ENCODE assay signal across 8 mouse cellular contexts in the genomic region with DNA sequence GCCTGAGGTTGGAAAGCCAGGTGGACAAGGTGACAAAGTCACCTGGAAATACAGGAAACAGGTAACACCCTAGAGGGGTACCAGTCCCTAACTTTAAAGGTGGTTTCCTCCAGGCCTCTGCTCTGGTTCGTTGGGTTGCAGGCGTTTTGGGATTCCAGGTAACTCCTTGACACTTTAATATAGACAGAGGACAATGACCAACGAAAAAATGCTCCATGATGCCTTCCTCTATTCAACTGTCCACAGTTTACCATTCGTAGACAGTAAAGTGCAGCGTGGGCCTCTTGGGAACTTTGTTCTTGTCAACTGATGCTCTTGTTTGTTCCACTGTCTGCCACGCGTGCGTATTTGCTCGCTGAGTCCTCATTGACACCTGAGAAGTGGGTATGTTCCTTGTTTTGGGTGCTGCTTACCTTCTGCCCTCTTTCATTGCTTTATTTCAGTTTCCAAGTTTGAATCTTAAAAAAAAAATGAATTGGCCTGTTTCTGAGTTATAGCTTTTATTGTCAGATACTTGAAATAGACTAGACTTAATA. TPM values are rescaled to one million over a fixed set of nuclear protein-coding genes. Genes with fewer than 3 reads are reported as not detected.
DNase-seq lines count a peak whose midpoint lies in the region; ATAC-seq and TF ChIP-seq lines count a peak whose summit lies in the region.

No protein-coding gene starts in this region.

- peak overlapping the region; percentile 85 for H3K4me3 ChIP-seq in lung, postnatal 0 days (ENCODE audit: low read depth, low read length)
- peak overlapping the region; percentile 92 for H3K4me3 ChIP-seq in forebrain, embryonic 10.5 days
- H3K4me3 ChIP-seq in limb, embryonic 12.5 days (replicated peaks), result peak overlapping the region; percentile 81
- H3K4me3 ChIP-seq in stomach, embryonic 14.5 days (ENCODE audit: low read depth, low read length), result peak overlapping the region; percentile 75

- no peak for DNase-seq in lung, postnatal 0 days (ENCODE audit: low spot score)
- no peak for DNase-seq in lung, adult 18-20 months
- DNase-seq in forebrain, embryonic 10.5 days (ENCODE audit: extremely low spot score, low spot score), result no peak
- no peak for DNase-seq in spleen, postnatal 14 days (ENCODE audit: low spot score in 2 of 2)
- DNase-seq in left cerebral cortex, postnatal 36 days (ENCODE audit: low spot score in 2 of 2), result no peak

- no peaks in the 10 kb centered on the region for H3K36me3 ChIP-seq in lung, postnatal 0 days (ENCODE audit: insufficient read depth, low read length)
- H3K36me3 ChIP-seq in forebrain, embryonic 10.5 days (replicated peaks), result no peaks in the 10 kb centered on the region
- H3K36me3 ChIP-seq in limb, embryonic 12.5 days, result no peaks in the 10 kb centered on the region
- no peaks in the 10 kb centered on the region for H3K36me3 ChIP-seq in stomach, embryonic 14.5 days (ENCODE audit: control insufficient read depth, insufficient read depth, low read length)

- H3K27me3 ChIP-seq in lung, postnatal 0 days (replicated peaks; ENCODE audit: insufficient read depth, low read length), result no peaks in the 10 kb centered on the region
- H3K27me3 ChIP-seq in forebrain, embryonic 10.5 days (ENCODE audit: poor library complexity, severe bottlenecking), result no peaks in the 10 kb centered on the region
- no peaks in the 10 kb centered on the region for H3K27me3 ChIP-seq in limb, embryonic 12.5 days
- no peaks in the 10 kb centered on the region for H3K27me3 ChIP-seq in stomach, embryonic 14.5 days (ENCODE audit: control insufficient read depth, insufficient read depth, low read length)

- intact Hi-C loops in left cerebral cortex, postnatal 36 days (cut with DNase I), result loop anchor here (2.0 to 10.0 kb wide), 5 partner anchors 69 to 541 kb away; a partner anchor contains a TSS

- 0 out of 2 replicates have a peak overlapping the region, but pooled peaks have one; percentile 94 for H3K27ac ChIP-seq in lung, postnatal 0 days (ENCODE audit: low read length)
- H3K27ac ChIP-seq in forebrain, embryonic 10.5 days, result peak overlapping the region; percentile 97; the same call in 1 of the 2 replicates
- no peak overlapping the region for H3K27ac ChIP-seq in limb, embryonic 12.5 days
- no peak overlapping the region for H3K27ac ChIP-seq in stomach, embryonic 14.5 days (ENCODE audit: low read length)

- peak overlapping the region; percentile 79; the same call in 1 of the 2 replicates for H3K9ac ChIP-seq in lung, postnatal 0 days (replicated peaks; ENCODE audit: low read depth)
- peak overlapping the region; percentile 92; the same call in 1 of the 2 replicates for H3K9ac ChIP-seq in limb, embryonic 12.5 days (replicated peaks)
- no peak overlapping the region for H3K9ac ChIP-seq in stomach, embryonic 14.5 days (replicated peaks; ENCODE audit: low read depth, low read length)

- peaks cover 6% of the 10 kb centered on the region; the same call in 1 of the 2 replicates for H3K4me1 ChIP-seq in lung, postnatal 0 days (ENCODE audit: insufficient read depth, low read depth, low read length)
- H3K4me1 ChIP-seq in forebrain, embryonic 10.5 days, result peaks cover 71% of the 10 kb centered on the region
- H3K4me1 ChIP-seq in limb, embryonic 12.5 days (replicated peaks), result peaks cover 40% of the 10 kb centered on the region
- peaks cover 3% of the 10 kb centered on the region; the same call in 1 of the 2 replicates for H3K4me1 ChIP-seq in stomach, embryonic 14.5 days (ENCODE audit: control insufficient read depth, insufficient read depth, low read length)

- peak overlapping the region; percentile 84 for H3K4me2 ChIP-seq in lung, postnatal 0 days (replicated peaks; ENCODE audit: low read depth, low read length)
- H3K4me2 ChIP-seq in limb, embryonic 12.5 days, result peak overlapping the region; percentile 78
- H3K4me2 ChIP-seq in stomach, embryonic 14.5 days (replicated peaks; ENCODE audit: low read depth, low read length), result peak overlapping the region; percentile 75

- TF ChIP-seq CTCF in lung, postnatal 0 days (IDR thresholded peaks at IDR 0.05), result no peak

- WGBS in lung, postnatal 0 days, result 38% methylated on average over 9 of the region's 9 CpGs
- WGBS in forebrain, embryonic 10.5 days, result 50% methylated on average over 9 of the region's 9 CpGs
- WGBS in limb, embryonic 12.5 days, result 53% methylated on average over 9 of the region's 9 CpGs
- WGBS in stomach, embryonic 14.5 days, result 55% methylated on average over 9 of the region's 9 CpGs

- no peak for ATAC-seq in lung, postnatal 0 days
- ATAC-seq in limb, embryonic 12.5 days (ENCODE audit: insufficient number of reproducible peaks, insufficient read depth, low FRiP score, low TSS enrichment, low read depth), result no peak
- ATAC-seq in stomach, embryonic 14.5 days (ENCODE audit: insufficient number of reproducible peaks, insufficient read depth, low FRiP score, low read depth), result no peak
- ATAC-seq in monocyte, adult 5-6 weeks (replicated peaks; ENCODE audit: insufficient number of reproducible peaks, low FRiP score, low TSS enrichment, poor library complexity, severe bottlenecking), result no peak

- H3K9me3 ChIP-seq in lung, postnatal 0 days (ENCODE audit: low read length), result no peaks in the 10 kb centered on the region
- H3K9me3 ChIP-seq in forebrain, embryonic 10.5 days, result no peaks in the 10 kb centered on the region
- no peaks in the 10 kb centered on the region for H3K9me3 ChIP-seq in limb, embryonic 12.5 days
- H3K9me3 ChIP-seq in stomach, embryonic 14.5 days (ENCODE audit: control insufficient read depth, low read depth, low read length), result no peaks in the 10 kb centered on the region

- no peak for TF ChIP-seq EP300 in lung, postnatal 0 days (IDR thresholded peaks at IDR 0.05)

RNA-seq across cellular contexts. Expression of a gene that starts 2.1 kb away (rescaled TPM):
- polyA plus RNA-seq in lung, postnatal 0 days (2015; fragmentation: Nextera tagmentation; extraction: Ambion mirVana), result 4.3 and 5.0 TPM in 2 replicates
- 5.1 and 5.5 TPM in 2 replicates for polyA plus RNA-seq in forebrain, embryonic 10.5 days (2016; fragmentation: Nextera tagmentation; extraction: Ambion mirVana)
- polyA plus RNA-seq in limb, embryonic 12.5 days (2016; fragmentation: Nextera tagmentation; extraction: Ambion mirVana), result 4.3 and 5.3 TPM in 2 replicates
- 3.8 and 4.3 TPM in 2 replicates for polyA plus RNA-seq in stomach, embryonic 14.5 days (2014; fragmentation: Nextera tagmentation; extraction: Ambion mirVana)
- total RNA-seq in monocyte, adult 5-6 weeks (2017), result 12.1 to 19.9 TPM (median 16.2 TPM) in 3 replicates
- total RNA-seq in left cerebral cortex, postnatal 36 days (2021), result 10 to 100 TPM; 64.2 to 65.0 TPM

Comparison
In these comparisons a context has a peak if more than half of its experiments do, and no peak if none do; other contexts are left out.
1. H3K27ac ChIP-seq: peak in lung, postnatal 0 days (single experiment) and forebrain, embryonic 10.5 days (single experiment); none in limb, embryonic 12.5 days (single experiment) and stomach, embryonic 14.5 days (single experiment).
2. Peak in every context shown above with its lines, with median percentiles within 50 percentile points of each other: H3K4me2 ChIP-seq and H3K4me3 ChIP-seq.